Mouse (Mus musculus) embryonic facial prominence, embryonic 14.5 days (tissue): ENCODE results near the gene Prr14l. TPM values are rescaled to one million over a fixed set of nuclear protein-coding genes. Genes with fewer than 3 reads are reported as not detected.
"Not testable (repeated sequence)": the region's sequence is repeated elsewhere in the genome, so short reads cannot be mapped to it uniquely, and the experiment has no call there.

Experiments used
- ATAC-seq: fragments of 200-750 bp; cut with Nextera tagmentation; 2 replicates; pipeline ENCODE4 v1.8.0; 2017; ENCODE audit warnings: low read depth, moderate number of reproducible peaks, moderate TSS enrichment
- DNase-seq: peaks from one replicate; pipeline ENCODE4 v3.0.0-alpha.2; 2015; ENCODE audit warnings: low spot score
- H3K27ac ChIP-seq: fragments of 300-500 bp; sonication (generic); replicated peaks from 2 replicates; pipeline ENCODE4 v1.5.1; 2014; ENCODE audit warnings: low read depth, mild to moderate bottlenecking, low read length, moderate library complexity
- H3K27me3 ChIP-seq: fragments of 300-500 bp; sonication (generic); replicated peaks from 2 replicates; pipeline ENCODE4 v1.6.1; 2014; ENCODE audit warnings: low read length; ENCODE audit not compliant: control insufficient read depth, insufficient read depth
- H3K36me3 ChIP-seq: fragments of 300-500 bp; sonication (generic); 2 replicates; pipeline ENCODE4 v1.6.1; 2014; ENCODE audit warnings: low read length, mixed read lengths; ENCODE audit not compliant: control insufficient read depth, insufficient read depth
- H3K4me1 ChIP-seq: fragments of 300-500 bp; sonication (generic); 2 replicates; pipeline ENCODE4 v1.6.1; 2014; ENCODE audit warnings: antibody characterized with exemption, low read length; ENCODE audit not compliant: control insufficient read depth, insufficient read depth
- H3K4me2 ChIP-seq: fragments of 300-500 bp; sonication (generic); 2 replicates; pipeline ENCODE4 v1.6.1; 2014; ENCODE audit warnings: low read depth, mild to moderate bottlenecking, low read length, moderate library complexity, mixed read lengths
- H3K4me3 ChIP-seq: fragments of 300-500 bp; sonication (generic); 2 replicates; pipeline ENCODE4 v1.5.1; 2014; ENCODE audit warnings: low read depth, mild to moderate bottlenecking, low read length
- H3K9ac ChIP-seq: fragments of 300-500 bp; sonication (generic); 2 replicates; pipeline ENCODE4 v1.6.1; 2014; ENCODE audit warnings: low read depth, mild to moderate bottlenecking, low read length, moderate library complexity, mixed read lengths
- H3K9me3 ChIP-seq: fragments of 300-500 bp; sonication (generic); 2 replicates; pipeline ENCODE4 v1.6.1; 2016; ENCODE audit warnings: low read length; ENCODE audit not compliant: control insufficient read depth
- WGBS: fragments of 180-500 bp; shearing (Covaris S2); extraction: QIAGEN DNeasy Blood & Tissue Kit; methylation state at CpG from one replicate; pipeline ENCODE4 v1.1.7; 2014; 5-methylcytosine and 5-hydroxymethylcytosine counted together
- polyA plus RNA-seq: library from polyadenylated mRNA; unstranded; fragments of >200 nt; fragmentation: Nextera tagmentation; extraction: Ambion mirVana; gene quantifications from 2 replicates; pipeline ENCODE4 v1.2.1, GENCODE M21; 2014

Gene Prr14l
- polyA plus RNA-seq, 1 experiment from 2014 or later: 14.0 TPM

GRCm38 (mm10) chr5:32830054-32830453 lies 24.0 kb downstream of the Prr14l start:
- WGBS: 82% methylated on average over 2 of the region's 2 CpGs
- Histone ChIP-seq H3K9ac (no peak overlapping the region), H3K4me1 (no peaks in the 10 kb centered on the region), H3K4me2 (no peak overlapping the region), H3K27ac (no peak overlapping the region), H3K36me3 (peaks cover 96% of the 10 kb centered on the region), H3K27me3 (no peaks in the 10 kb centered on the region), H3K4me3 (no peak overlapping the region), H3K9me3 (no peaks in the 10 kb centered on the region)
- DNase-seq (peak; percentile 10), ATAC-seq (no peak)

- not testable (repeated sequence) for DNase-seq, H3K27ac ChIP-seq, H3K4me3 ChIP-seq, H3K27me3 ChIP-seq, H3K9me3 ChIP-seq, H3K4me2 ChIP-seq, H3K9ac ChIP-seq, H3K4me1 ChIP-seq, ATAC-seq
- 93% methylated on average over 1 of the region's 1 CpGs for WGBS
- peaks cover 87% of the 10 kb centered on the region for H3K36me3 ChIP-seq
Observed at GRCm38 (mm10) chr5:32828766-32829165, 25.3 kb downstream of the Prr14l start.

- 98% methylated on average over 7 of the region's 7 CpGs for WGBS
- ATAC-seq: no peak
- H3K27me3 ChIP-seq: no peaks in the 10 kb centered on the region
- H3K9me3 ChIP-seq: no peaks in the 10 kb centered on the region
- DNase-seq: no peak
- no peak within 1 kb of the TSS for H3K9ac ChIP-seq
- no peak within 1 kb of the TSS for H3K4me2 ChIP-seq
- no peaks in the 10 kb centered on the region for H3K4me1 ChIP-seq
- peaks cover 81% of the 10 kb centered on the region for H3K36me3 ChIP-seq
- no peak within 1 kb of the TSS for H3K4me3 ChIP-seq
- H3K27ac ChIP-seq: no peak within 1 kb of the TSS
Observed at GRCm38 (mm10) chr5:32827009-32827408, 27.0 kb downstream of the Prr14l start, which contains the start of gene Gm20671. TSS of gene Gm20671 (minus strand) at chr5:32827109.

- Histone ChIP-seq H3K4me1 (no peaks in the 10 kb centered on the region), H3K27me3 (no peaks in the 10 kb centered on the region), H3K9ac (no peak overlapping the region), H3K4me3 (no peak overlapping the region), H3K27ac (no peak overlapping the region), H3K9me3 (no peaks in the 10 kb centered on the region), H3K36me3 (peaks cover 70% of the 10 kb centered on the region), H3K4me2 (no peak overlapping the region)
- ATAC-seq (no peak), DNase-seq (no peak)
- 86% methylated on average over 8 of the region's 8 CpGs for WGBS
Observed at GRCm38 (mm10) chr5:32820471-32820870, 33.6 kb downstream of the Prr14l start.

- Histone ChIP-seq H3K36me3 (peaks cover 72% of the 10 kb centered on the region), H3K27ac (no peak overlapping the region), H3K4me2 (no peak overlapping the region), H3K4me1 (no peaks in the 10 kb centered on the region), H3K27me3 (no peaks in the 10 kb centered on the region), H3K9ac (no peak overlapping the region), H3K4me3 (no peak overlapping the region), H3K9me3 (no peaks in the 10 kb centered on the region)
- DNase-seq: no peak
- no peak for ATAC-seq
- WGBS: 96% methylated on average over 4 of the region's 4 CpGs
Observed at GRCm38 (mm10) chr5:32815396-32815795, 38.7 kb downstream of the Prr14l start.

- H3K4me3 ChIP-seq, ATAC-seq, H3K27ac ChIP-seq, H3K9ac ChIP-seq, H3K27me3 ChIP-seq, H3K4me2 ChIP-seq, H3K9me3 ChIP-seq, DNase-seq, H3K4me1 ChIP-seq: not testable (repeated sequence)
- peaks cover 24% of the 10 kb centered on the region for H3K36me3 ChIP-seq
- 73% methylated on average over 1 of the region's 1 CpGs for WGBS
Observed at GRCm38 (mm10) chr5:32786454-32786853, 67.6 kb downstream of the Prr14l start.

- H3K27ac ChIP-seq: peak within 1 kb of the TSS; percentile 46; the same call in 1 of the 2 replicates
- peak within 1 kb of the TSS; percentile 81 for H3K4me3 ChIP-seq
- WGBS: under 1% methylated on average over 50 of the region's 52 CpGs
- peaks cover 3% of the 10 kb centered on the region; the same call in 1 of the 2 replicates for H3K4me1 ChIP-seq
- DNase-seq (peak; percentile 98), ATAC-seq (peak; percentile 99)
- H3K27me3 ChIP-seq: no peaks in the 10 kb centered on the region
- peaks cover 14% of the 10 kb centered on the region; the same call in 1 of the 2 replicates for H3K36me3 ChIP-seq
- peak within 1 kb of the TSS; percentile 91 for H3K4me2 ChIP-seq
- H3K9me3 ChIP-seq: no peaks in the 10 kb centered on the region
- H3K9ac ChIP-seq: peak within 1 kb of the TSS; percentile 68
Observed at GRCm38 (mm10) chr5:32785313-32785915, 68.6 kb downstream of the Prr14l start, which contains the start of gene Pisd. TSS of gene Pisd (minus strand) at chr5:32785646.

GRCm38 (mm10) chr5:32784726-32785125 lies 69.3 kb downstream of the Prr14l start:
- H3K27me3 ChIP-seq: no peaks in the 10 kb centered on the region
- H3K27ac ChIP-seq: no peak overlapping the region
- WGBS: 21% methylated on average over 5 of the region's 5 CpGs
- peak overlapping the region; percentile 91 for H3K4me2 ChIP-seq
- peaks cover 3% of the 10 kb centered on the region; the same call in 1 of the 2 replicates for H3K4me1 ChIP-seq
- no peak for ATAC-seq
- H3K36me3 ChIP-seq: peaks cover 10% of the 10 kb centered on the region; the same call in 1 of the 2 replicates
- H3K9me3 ChIP-seq: no peaks in the 10 kb centered on the region
- DNase-seq: no peak
- peak overlapping the region; percentile 68 for H3K9ac ChIP-seq
- peak overlapping the region; percentile 81 for H3K4me3 ChIP-seq

- Histone ChIP-seq H3K27me3 (no peaks in the 10 kb centered on the region), H3K4me3 (no peak overlapping the region)
- WGBS: 97% methylated on average over 5 of the region's 5 CpGs
Observed at GRCm38 (mm10) chr5:32781596-32781995, 72.5 kb downstream of the Prr14l start.

More at GRCm38 (mm10) chr5:32781596-32781995, 72.5 kb downstream of the Prr14l start:
- DNase-seq: no peak
- no peak overlapping the region for H3K4me2 ChIP-seq
- no peaks in the 10 kb centered on the region for H3K9me3 ChIP-seq
- H3K4me1 ChIP-seq: peaks cover 3% of the 10 kb centered on the region; the same call in 1 of the 2 replicates
- ATAC-seq: no peak
- no peaks in the 10 kb centered on the region; the same call in 1 of the 2 replicates for H3K36me3 ChIP-seq
- no peak overlapping the region for H3K27ac ChIP-seq
- H3K9ac ChIP-seq: no peak overlapping the region
